In the genomic region with DNA sequence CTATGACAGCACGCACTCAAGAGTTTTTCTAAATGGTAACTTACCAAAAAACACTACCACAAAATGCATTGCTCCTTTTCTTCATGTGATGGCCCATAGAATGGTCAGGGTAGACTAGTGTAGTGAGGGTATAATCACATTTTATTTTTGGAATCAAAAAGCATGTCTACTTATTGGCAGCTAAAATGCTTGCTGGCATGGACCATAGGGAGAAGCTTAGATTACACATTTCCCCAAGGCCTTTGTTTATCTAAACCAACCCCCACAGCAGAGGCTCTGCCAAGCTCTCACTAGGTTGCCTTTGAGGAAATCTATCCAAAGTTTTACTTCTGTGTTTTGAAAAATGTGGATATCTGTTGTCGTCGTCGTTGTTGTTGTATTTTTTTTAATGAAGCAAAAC, we compare ENCODE assay signal across 15 mouse cellular contexts.
DNase-seq lines count a peak whose midpoint lies in the region; ATAC-seq lines count a peak whose summit lies in the region.
"Had no signal": no experiment of that assay in that cellular context is flagged by ENCODE, and none has a peak within 500 bp of the region (broad histone marks: within the 10 kb centered on the region; RNA-seq: fewer than 3 reads in every experiment).

No protein-coding gene starts in this region.

- peak overlapping the region; percentile 28; the same call in 1 of the 2 replicates for H3K27ac ChIP-seq in heart, embryonic 15.5 days
- peak overlapping the region; percentile 74 for H3K27ac ChIP-seq in lung, embryonic 16.5 days (ENCODE audit: low read length)
- H3K27ac ChIP-seq: hindbrain, embryonic 10.5 days; limb, embryonic 12.5 days; macrophage; midbrain, embryonic 15.5 days had no signal

- H3K4me3 ChIP-seq in heart, embryonic 15.5 days: no peak overlapping the region
- no peak overlapping the region for H3K4me3 ChIP-seq in lung, embryonic 16.5 days (ENCODE audit: low read length)
- H3K4me3 ChIP-seq: erythroblast, embryonic 14.5 days; hindbrain, embryonic 10.5 days; limb, embryonic 12.5 days; midbrain, embryonic 15.5 days had no signal

- H3K9me3 ChIP-seq in heart, embryonic 15.5 days (replicated peaks): no peaks in the 10 kb centered on the region
- peaks cover 7% of the 10 kb centered on the region for H3K9me3 ChIP-seq in lung, embryonic 16.5 days (ENCODE audit: control insufficient read depth, low read length)
- H3K9me3 ChIP-seq: hindbrain, embryonic 10.5 days; limb, embryonic 12.5 days; midbrain, embryonic 15.5 days had no signal

- H3K4me2 ChIP-seq in heart, embryonic 15.5 days: no peak overlapping the region
- H3K4me2 ChIP-seq in lung, embryonic 16.5 days (ENCODE audit: low read depth, low read length): no peak overlapping the region
- H3K4me2 ChIP-seq: limb, embryonic 12.5 days; midbrain, embryonic 15.5 days had no signal

- DNase-seq in heart, postnatal 25 days (ENCODE audit: low spot score): no peak
- DNase-seq in 3T3-L1 (ENCODE audit: low read depth, low spot score) (peak; percentile 21), adipocyte (ENCODE audit: low spot score) (peak; percentile 31)
- DNase-seq in cerebellum, postnatal 36 days: no peak
- no peak for DNase-seq in yolk sac, embryonic 10.5 days (ENCODE audit: low spot score)
- DNase-seq: gastrocnemius, postnatal 25 days; kidney, adult 11 months; thymus, adult 18-20 months had no signal

- no peaks in the 10 kb centered on the region for H3K27me3 ChIP-seq in heart, embryonic 15.5 days
- no peaks in the 10 kb centered on the region for H3K27me3 ChIP-seq in lung, embryonic 16.5 days (ENCODE audit: control insufficient read depth, insufficient read depth, low read depth, low read length)
- H3K27me3 ChIP-seq: limb, embryonic 12.5 days; midbrain, embryonic 15.5 days had no signal

- peaks cover 12% of the 10 kb centered on the region for H3K4me1 ChIP-seq in heart, embryonic 15.5 days (replicated peaks)
- peaks cover 7% of the 10 kb centered on the region for H3K4me1 ChIP-seq in lung, embryonic 16.5 days (replicated peaks; ENCODE audit: control insufficient read depth, insufficient read depth, low read length)
- H3K4me1 ChIP-seq: hindbrain, embryonic 10.5 days; midbrain, embryonic 15.5 days had no signal

- WGBS in heart, embryonic 15.5 days: 64% methylated on average over 4 of the region's 4 CpGs
- 51% methylated on average over 4 of the region's 4 CpGs for WGBS in lung, embryonic 16.5 days

- no peaks in the 10 kb centered on the region for H3K36me3 ChIP-seq in heart, embryonic 15.5 days
- H3K36me3 ChIP-seq in lung, embryonic 16.5 days (ENCODE audit: control insufficient read depth, insufficient read depth, low read length): no peaks in the 10 kb centered on the region
- H3K36me3 ChIP-seq: hindbrain, embryonic 10.5 days; limb, embryonic 12.5 days; midbrain, embryonic 15.5 days had no signal

- intact Hi-C loops in heart, postnatal 25 days (cut with DNase I): no loop called here

- no peak overlapping the region for H3K9ac ChIP-seq in heart, embryonic 15.5 days
- no peak overlapping the region for H3K9ac ChIP-seq in lung, embryonic 16.5 days (ENCODE audit: low read length)
- H3K9ac ChIP-seq: limb, embryonic 12.5 days; midbrain, embryonic 15.5 days had no signal

- 0 out of 2 replicates have a peak, but pooled peaks have one; percentile 53 for ATAC-seq in heart, embryonic 15.5 days (replicated peaks; ENCODE audit: insufficient number of reproducible peaks, insufficient read depth, low FRiP score, low read depth)
- ATAC-seq in lung, embryonic 16.5 days (ENCODE audit: low read depth): peak; percentile 85
- ATAC-seq: midbrain, embryonic 15.5 days had no signal

Comparison
In these comparisons a context has a peak if more than half of its experiments do, and no peak if none do; other contexts are left out.
1. DNase-seq: peak in 3T3-L1 (single experiment) and adipocyte (single experiment); none in heart, postnatal 25 days (single experiment), cerebellum, postnatal 36 days (0 of 2) and yolk sac, embryonic 10.5 days (single experiment).